Mouse (Mus musculus): Measurements from ENCODE around the gene Git1. TPM values are rescaled to one million over a fixed set of nuclear protein-coding genes. Genes with fewer than 3 reads are reported as not detected.
A peak's percentile ranks its signal among the peaks of the same experiment; 100 is the strongest.

The Git1 gene
- polyA plus RNA-seq, 1 experiment: 15.6 TPM

- H3K4me3 ChIP-seq (ENCODE audit: insufficient read depth, low read depth, low read length): peak overlapping the region; percentile 45
- H3K27ac ChIP-seq (replicated peaks; ENCODE audit: low read depth, low read length): peak overlapping the region; percentile 58
- peaks cover 20% of the 10 kb centered on the region for H3K4me1 ChIP-seq (ENCODE audit: control insufficient read depth, insufficient read depth, insufficient read length, low read length)
Measured at GRCm38 (mm10) chr11:77491123-77491501, 2.2 kb upstream of the Git1 start.

- Histone ChIP-seq H3K4me1 (ENCODE audit: control insufficient read depth, insufficient read depth, insufficient read length, low read length) (peaks cover 24% of the 10 kb centered on the region), H3K27ac (replicated peaks; ENCODE audit: low read depth, low read length) (peak overlapping the region; percentile 58), H3K4me3 (ENCODE audit: insufficient read depth, low read depth, low read length) (peak overlapping the region; percentile 45)
Measured at GRCm38 (mm10) chr11:77491502-77492291, 1.7 kb upstream of the Git1 start.

GRCm38 (mm10) chr11:77492311-77492871, 971 bp upstream of the Git1 start:
- H3K27ac ChIP-seq (replicated peaks; ENCODE audit: low read depth, low read length): peak overlapping the region; percentile 95; the same call in 1 of the 2 replicates
- H3K4me3 ChIP-seq (ENCODE audit: insufficient read depth, low read depth, low read length): peak overlapping the region; percentile 97
- H3K4me1 ChIP-seq (ENCODE audit: control insufficient read depth, insufficient read depth, insufficient read length, low read length): peaks cover 28% of the 10 kb centered on the region

DNA sequence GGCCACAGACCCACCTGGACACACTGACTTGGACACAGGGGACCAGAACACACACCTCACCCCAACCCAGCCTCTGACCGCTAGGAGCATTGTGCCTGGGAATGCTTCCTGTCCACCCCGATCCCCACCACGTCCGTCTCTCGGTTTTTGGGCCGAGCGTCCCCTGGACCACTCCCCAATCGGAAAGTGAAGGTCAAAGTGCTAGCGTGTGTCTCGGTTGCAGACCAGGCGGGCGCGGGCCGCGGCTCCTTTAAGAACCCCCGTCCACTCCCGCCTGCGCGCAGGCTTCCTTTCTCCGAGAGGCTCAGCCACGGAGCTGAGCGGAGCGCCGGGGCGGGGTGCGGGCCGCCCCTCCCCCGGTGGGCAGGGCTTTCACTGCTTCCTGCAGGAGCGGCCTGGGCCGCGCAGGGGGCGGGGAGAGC, 440 bp upstream of the Git1 start:
- peak overlapping the region; percentile 95 for H3K27ac ChIP-seq (replicated peaks; ENCODE audit: low read depth, low read length)
- peaks cover 31% of the 10 kb centered on the region for H3K4me1 ChIP-seq (ENCODE audit: control insufficient read depth, insufficient read depth, insufficient read length, low read length)
- peak overlapping the region; percentile 97 for H3K4me3 ChIP-seq (ENCODE audit: insufficient read depth, low read depth, low read length)

DNA sequence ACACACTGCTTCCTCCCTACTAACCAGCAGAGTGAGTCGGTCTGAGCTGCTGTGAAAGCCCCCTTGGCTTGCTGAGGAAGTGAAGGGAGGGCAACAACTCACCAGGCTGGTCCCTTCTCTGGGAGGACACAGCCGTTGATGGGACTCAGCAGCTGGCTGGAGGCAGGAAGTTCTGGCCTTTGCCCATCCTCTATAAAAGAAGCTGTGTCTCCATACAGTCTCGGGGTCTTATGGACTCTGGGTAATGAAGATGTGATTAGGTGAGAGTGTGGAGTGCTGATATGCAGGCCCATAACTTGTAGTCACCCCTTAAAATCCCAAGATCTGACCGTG, 948 bp downstream of the Git1 start:
- H3K27ac ChIP-seq (replicated peaks; ENCODE audit: low read depth, low read length): peak overlapping the region; percentile 87
- H3K4me1 ChIP-seq (ENCODE audit: control insufficient read depth, insufficient read depth, insufficient read length, low read length): peaks cover 41% of the 10 kb centered on the region
- peak overlapping the region; percentile 94 for H3K4me3 ChIP-seq (ENCODE audit: insufficient read depth, low read depth, low read length)

DNA sequence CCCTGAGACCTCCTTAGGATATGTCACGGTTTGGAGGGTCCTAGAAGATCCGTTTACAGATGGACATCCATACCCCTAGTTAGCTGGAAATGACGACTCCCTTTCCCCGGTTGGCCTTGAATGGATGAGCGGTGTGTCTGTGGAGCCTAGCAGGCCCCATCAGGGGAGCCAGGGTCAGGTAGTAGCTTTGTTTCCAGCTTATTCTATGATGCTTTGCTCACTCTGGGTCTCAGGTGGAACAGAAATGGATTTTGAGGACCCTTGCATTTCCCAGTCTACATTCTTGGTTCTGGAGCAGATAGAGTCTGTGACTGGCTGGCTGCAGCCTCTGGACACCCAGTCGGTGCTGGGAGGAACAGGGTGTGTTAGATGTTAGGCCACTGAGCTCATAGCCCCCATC, 1.4 kb downstream of the Git1 start:
- H3K4me1 ChIP-seq (ENCODE audit: control insufficient read depth, insufficient read depth, insufficient read length, low read length): peaks cover 41% of the 10 kb centered on the region
- H3K4me3 ChIP-seq (ENCODE audit: insufficient read depth, low read depth, low read length): peak overlapping the region; percentile 94
- peak overlapping the region; percentile 87 for H3K27ac ChIP-seq (replicated peaks; ENCODE audit: low read depth, low read length)

DNA sequence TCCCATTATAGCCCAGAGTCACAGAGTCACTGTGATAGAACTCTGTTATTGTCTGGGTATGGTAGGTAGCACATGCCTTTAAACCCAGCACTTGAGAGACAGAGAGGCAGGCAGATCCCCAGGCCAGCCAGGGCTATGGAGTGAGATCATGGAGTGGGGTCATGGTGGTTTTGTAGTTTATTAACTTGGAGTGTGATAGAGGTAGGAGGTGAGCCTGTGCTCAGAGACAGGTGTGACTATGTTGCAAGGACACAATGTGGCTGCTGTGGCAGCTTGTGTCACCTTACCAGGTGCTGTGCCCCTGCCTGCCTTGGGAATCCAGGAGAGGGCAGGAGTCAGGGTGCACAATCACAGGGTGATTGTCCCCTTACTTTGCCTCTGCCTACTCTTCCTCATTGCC, 2.1 kb downstream of the Git1 start:
- H3K4me1 ChIP-seq (ENCODE audit: control insufficient read depth, insufficient read depth, insufficient read length, low read length): peaks cover 41% of the 10 kb centered on the region
- H3K27ac ChIP-seq (replicated peaks; ENCODE audit: low read depth, low read length): peak overlapping the region; percentile 87
- no peak overlapping the region for H3K4me3 ChIP-seq (ENCODE audit: insufficient read depth, low read depth, low read length)

DNA sequence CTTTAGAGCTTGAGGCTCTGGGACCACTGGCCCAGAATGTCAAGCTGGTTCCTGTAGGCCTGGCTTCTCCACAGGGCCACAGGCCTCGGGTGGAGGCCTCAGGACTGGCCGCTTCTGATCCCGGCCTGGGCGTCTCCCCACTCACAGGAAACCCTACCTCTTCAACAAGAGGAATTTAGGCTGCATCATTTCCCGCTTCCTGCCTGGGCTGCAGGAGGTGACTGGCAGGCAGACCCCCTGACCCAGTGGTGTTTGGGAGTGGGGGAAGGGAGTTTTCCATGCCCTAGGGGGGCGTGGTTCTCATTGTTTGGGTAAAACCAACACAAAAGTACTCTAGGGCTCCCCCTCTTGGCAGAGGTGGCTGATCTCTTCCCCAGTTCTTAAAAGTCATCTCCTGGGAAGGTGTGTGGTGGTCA, 4.0 kb downstream of the Git1 start:
- Histone ChIP-seq H3K27ac (replicated peaks; ENCODE audit: low read depth, low read length) (peak overlapping the region; percentile 99), H3K4me1 (ENCODE audit: control insufficient read depth, insufficient read depth, insufficient read length, low read length) (peaks cover 29% of the 10 kb centered on the region)

GRCm38 (mm10) chr11:77497851-77498250, 4.5 kb downstream of the Git1 start:
- peaks cover 32% of the 10 kb centered on the region for H3K4me1 ChIP-seq (ENCODE audit: control insufficient read depth, insufficient read depth, insufficient read length, low read length)
- H3K27ac ChIP-seq (replicated peaks; ENCODE audit: low read depth, low read length): peak overlapping the region; percentile 96
- H3K4me3 ChIP-seq (ENCODE audit: insufficient read depth, low read depth, low read length): peak overlapping the region; percentile 3; the same call in 1 of the 2 replicates

More for the DNA sequence above, 4.0 kb downstream of the Git1 start:
- H3K4me3 ChIP-seq (ENCODE audit: insufficient read depth, low read depth, low read length): peak overlapping the region; percentile 21

GRCm38 (mm10) chr11:77498261-77499139, 5.1 kb downstream of the Git1 start:
- Histone ChIP-seq H3K4me1 (ENCODE audit: control insufficient read depth, insufficient read depth, insufficient read length, low read length) (peaks cover 33% of the 10 kb centered on the region), H3K27ac (replicated peaks; ENCODE audit: low read depth, low read length) (peak overlapping the region; percentile 96), H3K4me3 (ENCODE audit: insufficient read depth, low read depth, low read length) (no peak overlapping the region)

DNA sequence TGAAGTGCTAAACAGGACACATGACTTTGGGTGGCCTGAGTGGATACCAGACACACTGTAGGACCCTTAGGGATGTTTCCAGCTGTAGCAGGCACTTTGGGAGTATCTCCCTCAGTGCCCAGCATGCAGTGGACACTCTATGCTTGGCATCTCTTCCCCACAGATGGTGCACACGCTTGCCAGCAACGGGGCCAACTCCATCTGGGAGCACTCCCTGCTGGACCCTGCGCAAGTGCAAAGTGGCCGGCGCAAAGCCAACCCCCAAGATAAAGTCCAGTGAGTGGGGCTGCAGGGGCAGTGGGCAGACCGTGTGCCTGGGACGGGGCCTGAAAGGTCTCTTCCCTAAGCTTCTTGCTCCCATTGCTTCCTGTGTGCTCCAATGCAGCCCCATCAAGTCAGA, 6.0 kb downstream of the Git1 start:
- peaks cover 33% of the 10 kb centered on the region for H3K4me1 ChIP-seq (ENCODE audit: control insufficient read depth, insufficient read depth, insufficient read length, low read length)

DNA sequence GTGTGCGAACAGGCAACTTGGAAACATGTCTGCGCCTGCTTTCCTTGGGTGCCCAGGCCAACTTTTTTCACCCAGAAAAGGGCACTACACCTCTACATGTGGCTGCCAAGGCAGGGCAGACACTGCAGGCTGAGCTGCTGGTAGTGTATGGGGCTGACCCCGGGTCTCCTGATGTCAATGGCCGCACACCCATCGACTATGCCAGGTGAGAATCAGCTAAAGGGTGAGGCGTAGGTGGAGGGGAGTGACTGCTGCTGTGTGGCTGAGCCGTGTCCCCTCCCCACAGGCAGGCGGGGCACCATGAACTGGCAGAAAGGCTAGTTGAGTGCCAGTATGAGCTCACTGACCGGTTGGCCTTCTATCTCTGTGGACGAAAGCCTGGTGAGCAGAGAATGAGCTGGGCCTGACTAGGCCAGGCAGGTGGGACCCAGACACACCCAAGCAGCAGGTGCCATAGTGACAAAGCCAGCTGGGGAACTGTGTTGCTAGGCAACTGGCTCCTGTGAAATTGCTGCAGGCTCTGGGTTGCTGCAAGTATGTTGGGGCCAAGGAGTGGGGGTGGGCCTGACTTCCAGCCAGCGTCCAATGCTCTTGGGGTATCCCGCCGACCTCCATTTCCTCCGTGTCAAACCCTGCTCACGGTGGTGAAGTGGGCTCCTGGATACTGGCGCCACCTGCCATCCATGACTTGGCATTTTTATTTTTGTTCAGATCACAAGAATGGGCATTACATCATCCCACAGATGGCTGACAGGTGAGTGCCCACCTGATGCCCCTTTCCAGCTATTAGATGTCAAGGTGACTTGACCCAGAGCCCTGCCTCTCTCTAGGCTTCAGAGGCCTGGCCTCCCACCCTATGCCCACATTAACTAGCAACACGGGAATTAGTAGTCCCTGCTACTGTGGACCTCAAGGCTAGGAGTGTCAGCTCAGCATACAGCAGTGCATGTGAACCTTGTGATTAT, 7.3 kb downstream of the Git1 start:
- no peak overlapping the region for H3K27ac ChIP-seq (replicated peaks; ENCODE audit: low read depth, low read length)
- H3K4me1 ChIP-seq (ENCODE audit: control insufficient read depth, insufficient read depth, insufficient read length, low read length): peaks cover 29% of the 10 kb centered on the region
- no peak overlapping the region for H3K4me3 ChIP-seq (ENCODE audit: insufficient read depth, low read depth, low read length)

More for the DNA sequence above, 6.0 kb downstream of the Git1 start:
- no peak overlapping the region for H3K4me3 ChIP-seq (ENCODE audit: insufficient read depth, low read depth, low read length)
- no peak overlapping the region for H3K27ac ChIP-seq (replicated peaks; ENCODE audit: low read depth, low read length)

DNA sequence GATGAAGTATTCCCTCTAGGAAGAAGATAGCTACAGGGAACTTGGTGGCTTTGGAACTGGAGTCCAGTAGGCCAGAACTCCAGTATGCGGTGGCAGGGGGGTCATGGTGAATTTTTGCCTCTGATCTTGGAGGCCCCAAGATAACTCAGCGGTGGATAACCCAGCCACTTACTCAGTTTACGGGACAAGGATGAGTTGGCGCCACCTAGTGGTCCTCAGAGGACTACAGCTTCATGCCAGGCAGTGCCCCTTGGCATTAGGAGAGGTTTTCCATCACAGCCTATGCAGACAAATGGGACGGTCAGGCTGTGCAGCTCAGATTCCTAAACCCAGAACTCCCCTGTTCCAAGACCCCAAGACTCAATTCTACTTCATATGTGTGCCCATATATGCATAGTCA, 8.0 kb downstream of the Git1 start:
- H3K4me1 ChIP-seq (ENCODE audit: control insufficient read depth, insufficient read depth, insufficient read length, low read length): peaks cover 22% of the 10 kb centered on the region
- H3K27ac ChIP-seq (replicated peaks; ENCODE audit: low read depth, low read length): no peak overlapping the region
- H3K4me3 ChIP-seq (ENCODE audit: insufficient read depth, low read depth, low read length): no peak overlapping the region

DNA sequence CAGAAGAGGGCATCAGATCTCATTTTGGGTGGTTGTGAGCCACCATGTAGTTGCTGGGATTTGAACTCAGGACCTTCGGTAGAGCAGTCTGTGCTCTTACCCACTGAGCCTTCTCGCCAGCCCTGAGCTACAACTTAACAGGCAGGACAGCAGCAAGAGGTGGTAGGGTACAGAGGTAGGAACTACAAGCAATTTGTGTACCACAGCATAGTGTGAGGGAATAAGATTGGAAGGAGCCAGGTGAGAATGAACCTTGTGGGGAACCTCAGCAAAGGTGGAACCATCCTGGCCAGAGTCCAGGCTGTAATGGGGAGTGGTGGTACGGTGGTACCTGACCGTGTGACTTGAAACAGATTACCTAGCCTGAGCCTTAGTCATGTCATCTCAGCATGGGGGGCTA, 8.6 kb downstream of the Git1 start:
- H3K4me3 ChIP-seq (ENCODE audit: insufficient read depth, low read depth, low read length): no peak overlapping the region
- peaks cover 19% of the 10 kb centered on the region for H3K4me1 ChIP-seq (ENCODE audit: control insufficient read depth, insufficient read depth, insufficient read length, low read length)
- no peak overlapping the region for H3K27ac ChIP-seq (replicated peaks; ENCODE audit: low read depth, low read length)

Measured in brown adipose tissue, adult 24 weeks (tissue).